Mouse (Mus musculus): ENCODE results near the gene Nsg2. TPM values are rescaled to one million over a fixed set of nuclear protein-coding genes. Genes with fewer than 3 reads are reported as not detected.

Nsg2 gene
- polyA plus RNA-seq, 1 experiment from 2014 or later = 482 TPM

GRCm38 (mm10) chr11:32039656-32040055 is 39.4 kb downstream of the Nsg2 start:
- Histone ChIP-seq H3K9me3 (replicated peaks) (no peaks in the 10 kb centered on the region), H3K4me3 (replicated peaks) (no peak overlapping the region), H3K36me3 (0 out of 2 replicates have a peak, but pooled peaks cover 2% of the 10 kb centered on the region), H3K27me3 (replicated peaks) (no peaks in the 10 kb centered on the region), H3K27ac (replicated peaks) (peak overlapping the region; percentile 72), H3K4me1 (peaks cover 50% of the 10 kb centered on the region), H3K9ac (replicated peaks) (no peak overlapping the region), H3K4me2 (no peak overlapping the region)
- ATAC-seq (ENCODE audit: low FRiP score) = peak; percentile 1; the same call in 1 of the 2 replicates
- 53% methylated on average over 4 of the region's 4 CpGs for WGBS

DNA sequence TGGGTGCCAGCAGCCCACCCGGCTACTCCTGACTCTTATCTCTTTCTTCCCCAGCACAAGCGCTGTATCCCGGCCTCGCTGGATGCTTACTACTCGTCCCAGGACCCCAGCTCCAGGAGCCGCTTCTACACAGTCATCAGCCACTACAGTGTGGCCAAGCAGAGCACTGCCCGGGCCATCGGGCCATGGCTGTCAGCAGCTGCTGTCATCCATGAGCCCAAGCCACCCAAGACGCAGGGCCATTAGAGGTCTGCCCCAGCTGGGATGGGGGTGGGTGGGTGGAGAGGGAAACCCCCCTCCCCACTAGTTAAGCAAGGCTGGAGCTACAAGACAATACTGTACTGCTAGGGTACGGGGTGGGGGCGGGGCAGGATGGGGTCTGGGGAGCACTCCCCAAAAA is 57.1 kb downstream of the Nsg2 start:
- Histone ChIP-seq H3K4me1 (peaks cover 27% of the 10 kb centered on the region), H3K36me3 (peaks cover 32% of the 10 kb centered on the region), H3K27ac (replicated peaks) (no peak overlapping the region; the same call in 1 of the 2 replicates), H3K4me3 (replicated peaks) (no peak overlapping the region), H3K9ac (replicated peaks) (no peak overlapping the region), H3K9me3 (replicated peaks) (no peaks in the 10 kb centered on the region), H3K4me2 (no peak overlapping the region), H3K27me3 (replicated peaks) (no peaks in the 10 kb centered on the region)
- ATAC-seq (ENCODE audit: low FRiP score) = peak; percentile 14; the same call in 1 of the 2 replicates
- 54% methylated on average over 11 of the region's 11 CpGs for WGBS

DNA sequence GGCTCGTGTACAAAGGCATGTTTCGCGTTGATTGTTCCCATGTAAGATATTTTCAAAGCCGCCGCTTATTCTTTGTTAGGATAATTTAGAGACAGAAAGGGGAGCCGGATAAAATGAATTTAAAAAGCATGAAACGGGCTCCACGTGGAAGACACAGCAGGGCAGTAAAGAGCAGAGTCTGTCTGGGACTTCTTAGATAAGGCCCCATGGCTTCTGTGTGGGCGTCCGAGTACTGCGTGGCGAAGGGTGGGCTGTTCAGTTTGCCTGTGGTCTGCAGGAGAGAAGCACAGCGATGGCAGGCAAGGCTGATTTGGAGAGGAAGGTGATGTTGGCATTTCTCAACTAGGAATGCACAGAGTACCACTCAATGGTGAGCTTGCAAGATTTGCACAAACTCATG is 57.6 kb downstream of the Nsg2 start:
- no peak for ATAC-seq (ENCODE audit: low FRiP score)
- peaks cover 29% of the 10 kb centered on the region for H3K4me1 ChIP-seq
- no peak overlapping the region for H3K9ac ChIP-seq (replicated peaks)
- no peaks in the 10 kb centered on the region for H3K9me3 ChIP-seq (replicated peaks)
- peaks cover 32% of the 10 kb centered on the region for H3K36me3 ChIP-seq
- 40% methylated on average over 13 of the region's 13 CpGs for WGBS
- no peak overlapping the region for H3K4me2 ChIP-seq
- H3K27ac ChIP-seq (replicated peaks) = peak overlapping the region; percentile 19; the same call in 1 of the 2 replicates
- no peaks in the 10 kb centered on the region for H3K27me3 ChIP-seq (replicated peaks)
- H3K4me3 ChIP-seq (replicated peaks) = no peak overlapping the region

DNA sequence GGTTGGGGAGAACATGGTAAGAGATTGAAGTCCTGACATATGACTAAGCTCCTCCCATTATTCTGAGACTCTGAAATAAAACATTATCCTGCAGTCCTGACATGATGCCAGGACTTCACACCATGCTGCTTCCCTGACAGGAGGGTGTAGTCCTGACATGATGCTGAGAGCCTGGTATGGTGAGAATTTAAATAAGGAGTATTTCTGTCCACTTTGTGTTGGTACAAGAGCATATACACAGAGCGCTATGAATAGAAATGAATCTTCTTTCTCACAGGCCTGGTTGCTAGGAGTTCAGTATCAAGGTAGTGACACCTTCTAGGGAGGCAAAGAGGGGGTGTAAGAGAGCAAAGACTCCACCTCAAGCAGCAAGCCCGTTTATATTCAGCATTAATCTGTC is 60.8 kb downstream of the Nsg2 start:
- no peak overlapping the region for H3K27ac ChIP-seq (replicated peaks)
- no peak for ATAC-seq (ENCODE audit: low FRiP score)

DNA sequence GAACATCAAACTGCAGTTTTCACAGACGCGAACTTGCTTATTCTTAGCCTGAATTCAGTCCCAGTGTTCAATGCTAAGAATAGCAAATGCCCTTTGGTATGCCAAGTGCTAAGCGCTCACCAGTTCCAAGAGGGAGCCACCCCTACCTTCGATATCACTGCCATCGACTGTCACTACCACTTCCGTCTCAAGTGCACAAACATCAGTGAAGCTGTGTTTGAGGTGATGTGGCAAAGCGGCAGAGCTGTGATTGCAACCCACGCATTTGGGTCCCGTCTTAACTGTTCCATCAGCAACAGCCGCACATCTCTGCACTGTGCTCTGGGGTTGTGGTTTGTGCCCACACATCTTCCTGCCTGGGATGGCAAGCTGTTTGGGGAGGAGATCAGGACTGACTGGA is 61.6 kb downstream of the Nsg2 start:
- Histone ChIP-seq H3K4me1 (peaks cover 44% of the 10 kb centered on the region), H3K4me3 (replicated peaks) (no peak overlapping the region), H3K9ac (replicated peaks) (no peak overlapping the region), H3K27me3 (replicated peaks) (no peaks in the 10 kb centered on the region), H3K36me3 (peaks cover 17% of the 10 kb centered on the region), H3K4me2 (no peak overlapping the region), H3K9me3 (replicated peaks) (no peaks in the 10 kb centered on the region), H3K27ac (replicated peaks) (0 out of 2 replicates have a peak overlapping the region, but pooled peaks have one; percentile 33)
- WGBS = 91% methylated on average over 10 of the region's 10 CpGs
- no peak for ATAC-seq (ENCODE audit: low FRiP score)

More for the DNA sequence above, 60.8 kb downstream of the Nsg2 start:
- Histone ChIP-seq H3K4me2 (no peak overlapping the region), H3K4me1 (peaks cover 44% of the 10 kb centered on the region), H3K4me3 (replicated peaks) (no peak overlapping the region), H3K27me3 (replicated peaks) (no peaks in the 10 kb centered on the region), H3K9ac (replicated peaks) (no peak overlapping the region), H3K36me3 (peaks cover 22% of the 10 kb centered on the region), H3K9me3 (replicated peaks) (no peaks in the 10 kb centered on the region)
- 73% methylated on average over 2 of the region's 2 CpGs for WGBS

- Histone ChIP-seq H3K4me1 (peaks cover 43% of the 10 kb centered on the region), H3K9me3 (replicated peaks) (no peaks in the 10 kb centered on the region), H3K9ac (replicated peaks) (no peak overlapping the region), H3K4me3 (replicated peaks) (no peak overlapping the region), H3K4me2 (0 out of 2 replicates have a peak overlapping the region, but pooled peaks have one; percentile 22), H3K27ac (replicated peaks) (peak overlapping the region; percentile 78), H3K27me3 (replicated peaks) (no peaks in the 10 kb centered on the region), H3K36me3 (peaks cover 8% of the 10 kb centered on the region)
- ATAC-seq (ENCODE audit: low FRiP score) = peak; percentile 32
- 7% methylated on average over 10 of the region's 10 CpGs for WGBS
These were observed 63.7 kb downstream of the Nsg2 start for GRCm38 (mm10) chr11:32063775-32064510.

DNA sequence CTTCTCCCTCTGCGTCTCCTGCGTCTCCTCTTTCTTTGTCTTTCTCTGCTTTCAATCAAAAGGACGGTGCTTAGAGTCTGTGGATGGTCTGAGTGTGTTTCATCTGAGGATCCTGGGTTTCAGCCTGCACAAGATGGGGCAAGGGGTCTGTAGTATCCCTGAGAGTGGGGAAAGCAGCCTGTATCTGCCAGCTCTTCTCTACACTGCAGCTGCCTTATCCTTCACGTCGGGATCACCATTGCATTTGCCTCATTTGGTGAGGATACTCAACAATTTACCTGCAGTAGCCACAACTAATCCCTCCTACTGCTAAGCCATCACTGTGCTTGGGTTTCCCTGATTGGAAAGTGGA is 64.2 kb downstream of the Nsg2 start:
- 13% methylated on average over 5 of the region's 5 CpGs for WGBS
- H3K4me1 ChIP-seq = peaks cover 43% of the 10 kb centered on the region
- no peak overlapping the region for H3K9ac ChIP-seq (replicated peaks)

GRCm38 (mm10) chr11:32068736-32069490 is 68.7 kb downstream of the Nsg2 start:
- no peak; the same call in 1 of the 2 replicates for ATAC-seq (ENCODE audit: low FRiP score)
- 54% methylated on average over 12 of the region's 12 CpGs for WGBS
- no peak overlapping the region for H3K4me2 ChIP-seq
- H3K9ac ChIP-seq (replicated peaks) = no peak overlapping the region
- H3K4me3 ChIP-seq (replicated peaks) = no peak overlapping the region
- peaks cover 27% of the 10 kb centered on the region for H3K4me1 ChIP-seq
- H3K9me3 ChIP-seq (replicated peaks) = no peaks in the 10 kb centered on the region
- H3K27me3 ChIP-seq (replicated peaks) = no peaks in the 10 kb centered on the region
- H3K36me3 ChIP-seq = no peaks in the 10 kb centered on the region
- peak overlapping the region; percentile 48; the same call in 1 of the 2 replicates for H3K27ac ChIP-seq (replicated peaks)

More for the DNA sequence above, 64.2 kb downstream of the Nsg2 start:
- 0 out of 2 replicates have a peak, but pooled peaks have one; percentile 6 for ATAC-seq (ENCODE audit: low FRiP score)
- no peaks in the 10 kb centered on the region for H3K27me3 ChIP-seq (replicated peaks)
- no peaks in the 10 kb centered on the region for H3K9me3 ChIP-seq (replicated peaks)
- H3K4me3 ChIP-seq (replicated peaks) = no peak overlapping the region
- H3K36me3 ChIP-seq = peaks cover 7% of the 10 kb centered on the region
- H3K4me2 ChIP-seq = no peak overlapping the region
- H3K27ac ChIP-seq (replicated peaks) = peak overlapping the region; percentile 78

GRCm38 (mm10) chr11:32075163-32075562 is 74.9 kb downstream of the Nsg2 start:
- Histone ChIP-seq H3K36me3 (no peaks in the 10 kb centered on the region), H3K27me3 (replicated peaks) (no peaks in the 10 kb centered on the region), H3K4me1 (0 out of 2 replicates have a peak, but pooled peaks cover 4% of the 10 kb centered on the region), H3K27ac (replicated peaks) (peak overlapping the region; percentile 9; the same call in 1 of the 2 replicates), H3K9ac (replicated peaks) (no peak overlapping the region), H3K9me3 (replicated peaks) (no peaks in the 10 kb centered on the region), H3K4me2 (no peak overlapping the region), H3K4me3 (replicated peaks) (no peak overlapping the region)
- no peak for ATAC-seq (ENCODE audit: low FRiP score)
- 76% methylated on average over 2 of the region's 2 CpGs for WGBS

DNA sequence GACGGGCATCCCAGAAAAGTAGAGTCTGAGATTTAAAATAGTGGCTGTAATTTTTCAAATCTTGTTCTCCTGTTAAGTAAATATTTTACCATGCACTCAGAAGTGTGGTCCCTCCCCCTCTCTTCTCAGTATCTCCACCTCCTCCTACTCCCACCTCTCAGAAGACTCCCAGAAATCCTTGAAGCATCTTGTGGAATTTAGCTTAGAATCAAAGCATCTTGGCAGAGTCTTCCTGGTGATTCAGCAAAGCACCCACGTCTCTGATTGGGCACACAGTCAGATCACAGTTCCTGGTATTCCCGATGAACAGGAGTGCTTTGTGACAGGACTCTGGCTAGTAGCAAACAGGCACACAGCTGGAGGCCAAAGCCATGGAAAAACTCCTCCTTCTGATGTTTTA is 83.2 kb downstream of the Nsg2 start:
- no peak overlapping the region for H3K4me2 ChIP-seq
- H3K9me3 ChIP-seq (replicated peaks) = no peaks in the 10 kb centered on the region
- H3K27ac ChIP-seq (replicated peaks) = no peak overlapping the region
- H3K9ac ChIP-seq (replicated peaks) = no peak overlapping the region
- no peaks in the 10 kb centered on the region for H3K27me3 ChIP-seq (replicated peaks)
- 73% methylated on average over 3 of the region's 3 CpGs for WGBS
- H3K4me3 ChIP-seq (replicated peaks) = no peak overlapping the region
- peaks cover 23% of the 10 kb centered on the region for H3K4me1 ChIP-seq
- no peaks in the 10 kb centered on the region for H3K36me3 ChIP-seq
- ATAC-seq (ENCODE audit: low FRiP score) = no peak

DNA sequence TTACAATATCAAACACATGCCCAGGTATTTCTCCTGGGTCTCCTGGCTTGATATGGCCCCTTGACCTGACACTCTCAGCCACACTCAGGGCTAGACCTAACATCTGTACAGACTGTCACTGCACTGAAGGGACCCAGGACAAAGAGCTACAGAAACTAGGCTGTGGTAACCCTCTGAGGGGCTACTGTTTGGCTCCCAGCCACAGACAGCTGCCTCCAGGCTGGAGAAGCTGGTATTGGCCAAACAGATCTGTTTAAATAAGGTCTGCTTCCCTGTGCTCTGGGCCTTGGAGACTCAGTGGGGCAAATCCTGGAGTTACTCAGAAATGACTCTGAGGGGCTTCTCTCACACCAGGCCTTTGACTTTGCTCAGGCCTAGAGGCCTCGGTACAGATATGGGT is 86.3 kb downstream of the Nsg2 start:
- WGBS = 58% methylated on average over 1 of the region's 1 CpGs

More for the DNA sequence above, 86.3 kb downstream of the Nsg2 start:
- Histone ChIP-seq H3K9me3 (replicated peaks) (no peaks in the 10 kb centered on the region), H3K36me3 (no peaks in the 10 kb centered on the region), H3K4me3 (replicated peaks) (no peak overlapping the region), H3K4me2 (no peak overlapping the region), H3K9ac (replicated peaks) (no peak overlapping the region), H3K27ac (replicated peaks) (peak overlapping the region; percentile 94), H3K4me1 (peaks cover 23% of the 10 kb centered on the region), H3K27me3 (replicated peaks) (no peaks in the 10 kb centered on the region)
- ATAC-seq (ENCODE audit: low FRiP score) = peak; percentile 6; the same call in 1 of the 2 replicates
